9 mouse cellular contexts compared by ENCODE assay signal in the genomic region with DNA sequence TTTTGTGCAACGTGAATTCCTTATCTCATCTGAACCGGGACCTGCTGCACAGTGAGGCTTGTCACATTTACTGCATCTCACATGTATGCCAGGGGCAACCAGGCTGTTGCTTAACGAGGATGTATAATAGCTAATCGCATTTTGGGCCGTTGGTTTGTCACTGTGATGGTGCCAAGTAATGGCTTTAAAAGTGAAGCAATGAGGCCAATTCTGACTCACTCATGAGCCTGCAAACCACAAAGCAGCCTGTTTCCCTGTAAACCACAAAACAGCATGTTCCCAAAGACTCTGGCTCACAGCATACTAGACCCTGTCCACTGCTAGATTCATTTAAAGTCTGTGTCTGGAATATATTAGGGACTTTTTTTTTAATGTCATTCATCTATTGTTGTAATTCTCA.
A peak's percentile ranks its signal among the peaks of the same experiment; 100 is the strongest.
DNase-seq lines count a peak whose midpoint lies in the region; ATAC-seq and TF ChIP-seq lines count a peak whose summit lies in the region.
"Had no signal": no experiment of that assay in that cellular context is flagged by ENCODE, and none has a peak within 500 bp of the region (broad histone marks: within the 10 kb centered on the region; RNA-seq: fewer than 3 reads in every experiment).

No protein-coding gene starts in this region.

- ATAC-seq in embryonic facial prominence, embryonic 14.5 days (ENCODE audit: low read depth) = peak; percentile 18
- no peak for ATAC-seq in midbrain, postnatal 0 days (ENCODE audit: low FRiP score)
- peak; percentile 50 for ATAC-seq in megakaryocyte-erythroid progenitor cell, adult 5-6 weeks (replicated peaks; ENCODE audit: low FRiP score, low TSS enrichment, poor library complexity, severe bottlenecking)

- no peak for TF ChIP-seq CTCF in midbrain, postnatal 0 days (IDR thresholded peaks at IDR 0.05)
- TF ChIP-seq CTCF in cerebellum, adult 2 months (IDR thresholded peaks at IDR 0.05; ENCODE audit: borderline replicate concordance, insufficient read depth, low read depth, low read length) = no peak

- no peak for TF ChIP-seq POLR2A in cerebellum, adult 2 months (IDR thresholded peaks at IDR 0.05; ENCODE audit: borderline replicate concordance, insufficient read depth, low read length)

- intact Hi-C loops in heart, postnatal 25 days (cut with DNase I) = no loop called here

- H3K4me2 ChIP-seq in embryonic facial prominence, embryonic 14.5 days (ENCODE audit: low read depth, low read length) = no peak overlapping the region
- no peak overlapping the region for H3K4me2 ChIP-seq in midbrain, postnatal 0 days (ENCODE audit: low read depth, low read length, poor library complexity, severe bottlenecking)
- H3K4me2 ChIP-seq: embryonic facial prominence, embryonic 12.5 days had no signal

- H3K27ac ChIP-seq in embryonic facial prominence, embryonic 14.5 days (replicated peaks; ENCODE audit: low read depth, low read length) = no peak overlapping the region
- no peak overlapping the region for H3K27ac ChIP-seq in embryonic facial prominence, embryonic 10.5 days (replicated peaks)
- no peak overlapping the region for H3K27ac ChIP-seq in midbrain, postnatal 0 days (ENCODE audit: low read depth, low read length)
- H3K27ac ChIP-seq in midbrain, embryonic 10.5 days (replicated peaks) = no peak overlapping the region
- no peak overlapping the region for H3K27ac ChIP-seq in cerebellum, adult 2 months (ENCODE audit: insufficient read depth, low read length)
- H3K27ac ChIP-seq: embryonic facial prominence, embryonic 12.5 days had no signal

- H3K9ac ChIP-seq in embryonic facial prominence, embryonic 14.5 days (ENCODE audit: low read depth, low read length) = no peak overlapping the region
- no peak overlapping the region for H3K9ac ChIP-seq in midbrain, postnatal 0 days (replicated peaks; ENCODE audit: low read length, poor library complexity, severe bottlenecking)
- H3K9ac ChIP-seq: embryonic facial prominence, embryonic 12.5 days had no signal

- H3K36me3 ChIP-seq in embryonic facial prominence, embryonic 14.5 days (ENCODE audit: control insufficient read depth, insufficient read depth, low read length) = no peaks in the 10 kb centered on the region
- no peaks in the 10 kb centered on the region for H3K36me3 ChIP-seq in embryonic facial prominence, embryonic 10.5 days (replicated peaks)
- no peaks in the 10 kb centered on the region for H3K36me3 ChIP-seq in midbrain, postnatal 0 days (ENCODE audit: insufficient read depth, low read length)
- H3K36me3 ChIP-seq in midbrain, embryonic 10.5 days = no peaks in the 10 kb centered on the region
- H3K36me3 ChIP-seq: embryonic facial prominence, embryonic 12.5 days had no signal

- no peaks in the 10 kb centered on the region for H3K27me3 ChIP-seq in embryonic facial prominence, embryonic 14.5 days (replicated peaks; ENCODE audit: control insufficient read depth, insufficient read depth, low read length)
- no peaks in the 10 kb centered on the region for H3K27me3 ChIP-seq in embryonic facial prominence, embryonic 10.5 days (replicated peaks; ENCODE audit: low read depth, poor library complexity, severe bottlenecking)
- no peaks in the 10 kb centered on the region for H3K27me3 ChIP-seq in midbrain, postnatal 0 days (ENCODE audit: insufficient read depth, low read length)
- H3K27me3 ChIP-seq in midbrain, embryonic 10.5 days (ENCODE audit: low read depth, poor library complexity, severe bottlenecking) = no peaks in the 10 kb centered on the region
- no peaks in the 10 kb centered on the region for H3K27me3 ChIP-seq in cerebellum, adult 2 months (ENCODE audit: control insufficient read depth, insufficient read depth, low read length)
- H3K27me3 ChIP-seq: embryonic facial prominence, embryonic 12.5 days had no signal

- no peak overlapping the region for H3K4me3 ChIP-seq in embryonic facial prominence, embryonic 14.5 days (ENCODE audit: low read depth, low read length)
- H3K4me3 ChIP-seq in embryonic facial prominence, embryonic 10.5 days = no peak overlapping the region
- no peak overlapping the region for H3K4me3 ChIP-seq in midbrain, postnatal 0 days (ENCODE audit: low read depth, low read length)
- H3K4me3 ChIP-seq in midbrain, embryonic 10.5 days = no peak overlapping the region
- H3K4me3 ChIP-seq in cerebellum, adult 2 months (replicated peaks; ENCODE audit: insufficient read depth, low read depth, low read length) = no peak overlapping the region
- H3K4me3 ChIP-seq: embryonic facial prominence, embryonic 12.5 days had no signal

- WGBS in embryonic facial prominence, embryonic 14.5 days = 60% methylated on average over 5 of the region's 5 CpGs
- 79% methylated on average over 5 of the region's 5 CpGs for WGBS in embryonic facial prominence, embryonic 10.5 days
- WGBS in midbrain, postnatal 0 days = 37% methylated on average over 5 of the region's 5 CpGs
- 89% methylated on average over 5 of the region's 5 CpGs for WGBS in midbrain, embryonic 10.5 days
- WGBS in cerebellum, adult 2 months = 20% methylated on average over 5 of the region's 5 CpGs

- H3K4me1 ChIP-seq in embryonic facial prominence, embryonic 14.5 days (ENCODE audit: control insufficient read depth, insufficient read depth, low read length) = no peaks in the 10 kb centered on the region
- 0 out of 2 replicates have a peak, but pooled peaks cover under 1% of the 10 kb centered on the region for H3K4me1 ChIP-seq in embryonic facial prominence, embryonic 10.5 days
- no peaks in the 10 kb centered on the region for H3K4me1 ChIP-seq in midbrain, postnatal 0 days (ENCODE audit: insufficient read depth, low read length)
- no peaks in the 10 kb centered on the region for H3K4me1 ChIP-seq in midbrain, embryonic 10.5 days
- H3K4me1 ChIP-seq in cerebellum, adult 2 months (ENCODE audit: control insufficient read depth, insufficient read depth, low read length) = no peaks in the 10 kb centered on the region
- H3K4me1 ChIP-seq: embryonic facial prominence, embryonic 12.5 days had no signal

- peaks cover 5% of the 10 kb centered on the region; the same call in 1 of the 2 replicates for H3K9me3 ChIP-seq in embryonic facial prominence, embryonic 14.5 days (ENCODE audit: control insufficient read depth, low read length)
- H3K9me3 ChIP-seq in embryonic facial prominence, embryonic 10.5 days = 0 out of 2 replicates have a peak, but pooled peaks cover 7% of the 10 kb centered on the region
- H3K9me3 ChIP-seq in midbrain, postnatal 0 days (ENCODE audit: low read length) = no peaks in the 10 kb centered on the region
- no peaks in the 10 kb centered on the region for H3K9me3 ChIP-seq in midbrain, embryonic 10.5 days (replicated peaks)

- peak; percentile 61 for DNase-seq in embryonic facial prominence, embryonic 14.5 days (ENCODE audit: low spot score)
- DNase-seq in embryonic facial prominence, embryonic 10.5 days (ENCODE audit: low spot score) = no peak
- peak; percentile 54 for DNase-seq in midbrain, postnatal 0 days (ENCODE audit: low spot score)
- no peak for DNase-seq in midbrain, embryonic 10.5 days (ENCODE audit: low spot score)
- peak; percentile 13 for DNase-seq in heart, postnatal 25 days (ENCODE audit: low spot score)
- DNase-seq in thymus, postnatal 0 days (ENCODE audit: low spot score) = no peak
- DNase-seq in cerebellum, adult 2 months = no peak

Comparison
In these comparisons a context has a peak if more than half of its experiments do, and no peak if none do; other contexts are left out.
1. DNase-seq: peak in embryonic facial prominence, embryonic 14.5 days (single experiment), midbrain, postnatal 0 days (single experiment) and heart, postnatal 25 days (single experiment); none in embryonic facial prominence, embryonic 10.5 days (single experiment), midbrain, embryonic 10.5 days (single experiment), thymus, postnatal 0 days (single experiment) and cerebellum, adult 2 months (0 of 2).